Mouse (Mus musculus): ENCODE measurements around the gene Stard3.

DNA sequence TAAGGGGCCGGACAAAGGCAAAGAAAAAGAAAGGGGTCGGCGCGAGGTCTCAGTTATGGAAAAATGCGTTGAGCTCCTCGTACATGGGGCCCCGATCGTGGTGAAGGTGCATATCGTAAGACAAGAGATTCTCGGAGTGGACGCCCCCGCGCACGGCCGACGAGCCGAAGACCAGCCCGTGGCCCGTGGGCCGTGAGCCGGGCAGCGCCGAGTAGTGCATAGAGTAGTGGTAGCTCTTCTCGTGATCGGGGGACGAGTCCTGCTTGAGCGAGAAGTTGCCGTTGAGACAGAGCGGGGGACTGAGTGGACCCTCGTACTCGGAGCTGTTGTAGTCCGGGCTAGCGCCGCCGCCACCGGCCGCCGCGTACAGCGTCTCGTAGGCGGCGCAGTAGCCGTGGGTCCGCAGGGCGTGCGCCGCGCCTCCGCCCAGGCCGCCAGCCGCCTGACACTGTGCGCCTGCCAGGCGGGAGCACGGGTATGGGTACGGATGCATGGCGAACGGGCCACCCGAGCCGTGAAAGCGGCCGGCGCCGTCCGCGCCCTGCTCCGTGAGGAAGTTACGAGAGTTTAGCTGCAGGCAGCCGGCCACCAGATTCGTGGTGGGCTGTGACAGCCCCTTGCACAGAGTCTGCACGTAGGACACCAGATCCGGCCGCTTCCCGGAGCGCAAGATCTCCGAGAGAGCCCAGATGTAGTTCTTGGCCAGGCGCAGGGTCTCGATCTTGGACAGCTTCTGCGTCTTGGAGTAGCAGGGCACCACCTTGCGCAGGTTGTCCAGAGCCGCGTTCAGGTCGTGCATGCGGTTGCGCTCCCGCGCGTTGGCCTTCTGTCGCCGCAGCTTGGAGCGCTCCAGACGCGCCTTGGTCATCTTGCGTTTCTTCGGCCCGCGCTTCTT is 30.8 kb upstream of the Stard3 start:
- TF ChIP-seq POLR2A (IDR thresholded peaks at IDR 0.05; ENCODE audit: low read depth, low read length) (no peak), CTCF (conservative IDR thresholded peaks at IDR 0.05 in 1 of 2, IDR thresholded peaks at IDR 0.05 in 1 of 2; ENCODE audit: low read depth in 2 of 2, low read length in 2 of 2) (no peak)

Measured in CH12.LX (cell line).